Mouse (Mus musculus) CH12.LX (cell line): ENCODE measurements around the gene Apobec3.

ENCODE experiments used
- CHD1 ChIP-seq: IDR thresholded peaks from 2 replicates; pipeline ENCODE4 v1.6.1; 2012; ENCODE audit warnings: low read depth, low read length, improper control_type of control experiment, inconsistent platforms
- CTCF ChIP-seq, 2 experiments: IDR thresholded peaks in 1 of 2; conservative IDR thresholded peaks in 1 of 2; 2 replicates each; pipeline ENCODE4 v1.5.1; 2011 to 2012; ENCODE audit warnings: low read depth in 2 of 2, low read length in 2 of 2, improper control_type of control experiment in 1 of 2, inconsistent platforms in 1 of 2, mild to moderate bottlenecking in 1 of 2, moderate library complexity in 1 of 2
- ETS1 ChIP-seq: conservative IDR thresholded peaks from 2 replicates; pipeline ENCODE4 v1.6.1; 2012; ENCODE audit warnings: low read depth, mild to moderate bottlenecking, inconsistent platforms, low read length, improper control_type of control experiment, moderate library complexity
- GABPA ChIP-seq: IDR thresholded peaks from 2 replicates; pipeline ENCODE4 v1.6.1; 2012; ENCODE audit warnings: low read depth, low read length, improper control_type of control experiment, inconsistent platforms; ENCODE audit not compliant: insufficient replicate concordance
- MAX ChIP-seq: IDR thresholded peaks from 2 replicates; pipeline ENCODE4 v1.6.1; 2011; ENCODE audit warnings: low read length, improper control_type of control experiment
- MAZ ChIP-seq: IDR thresholded peaks from 2 replicates; pipeline ENCODE4 v1.6.1; 2012; ENCODE audit warnings: low read depth, mild to moderate bottlenecking, inconsistent platforms, low read length, improper control_type of control experiment, moderate library complexity
- POLR2A ChIP-seq: IDR thresholded peaks from 2 replicates; pipeline ENCODE4 v1.6.1; 2011; ENCODE audit warnings: low read depth, mild to moderate bottlenecking, improper control_type of control experiment, low read length
- SIN3A ChIP-seq: IDR thresholded peaks from 2 replicates; pipeline ENCODE4 v1.6.1; 2012; ENCODE audit warnings: low read length, improper control_type of control experiment, inconsistent platforms
- SMC3 ChIP-seq: IDR thresholded peaks from 2 replicates; pipeline ENCODE4 v1.6.1; 2011; ENCODE audit warnings: low read depth, low read length, improper control_type of control experiment
- TBP ChIP-seq: conservative IDR thresholded peaks from 2 replicates; pipeline ENCODE4 v1.6.1; 2011; ENCODE audit warnings: low read depth, low read length, improper control_type of control experiment
- TCF12 ChIP-seq: IDR thresholded peaks from 2 replicates; pipeline ENCODE4 v1.6.1; 2014; ENCODE audit warnings: low read depth, mild to moderate bottlenecking, inconsistent platforms, low read length, improper control_type of control experiment
- USF1 ChIP-seq: IDR thresholded peaks from 2 replicates; pipeline ENCODE4 v1.6.1; 2014; ENCODE audit warnings: low read depth, mild to moderate bottlenecking, inconsistent platforms, low read length, improper control_type of control experiment

DNA sequence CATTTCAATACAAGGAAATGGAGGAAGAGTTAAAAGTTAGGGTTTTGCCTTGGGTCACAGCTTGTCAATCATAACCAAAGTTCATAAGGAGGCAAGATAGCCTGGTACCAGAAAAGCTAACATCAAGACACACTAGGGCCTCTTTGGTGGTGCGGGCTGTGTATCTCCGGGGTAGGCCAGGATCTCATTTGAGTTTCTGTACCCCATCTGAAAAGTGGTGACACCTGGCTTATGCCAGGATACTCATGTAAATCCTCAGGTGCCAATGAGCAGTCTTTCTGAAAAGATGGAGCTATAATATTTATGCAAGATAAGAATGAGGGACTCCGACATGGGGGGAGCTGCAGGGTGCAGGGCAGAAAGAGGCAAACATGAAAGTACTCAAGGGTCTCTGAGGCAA, 36.9 kb downstream of the Apobec3 start:
- no peak for TF ChIP-seq MAZ
- no peak for TF ChIP-seq POLR2A
- TF ChIP-seq USF1, result no peak
- TF ChIP-seq CHD1, result no peak
- no peak for TF ChIP-seq TBP
- no peak for TF ChIP-seq CTCF (conservative IDR thresholded peaks at IDR 0.05 in 1 of 2, IDR thresholded peaks at IDR 0.05 in 1 of 2; ENCODE audit: low read depth in 2 of 2, low read length in 2 of 2)
- no peak for TF ChIP-seq SMC3
- no peak for TF ChIP-seq SIN3A
- no peak for TF ChIP-seq ETS1
- TF ChIP-seq TCF12, result no peak
- no peak for TF ChIP-seq GABPA
- TF ChIP-seq MAX, result no peak
